Mouse (Mus musculus) myocyte (in vitro differentiated cells): Measurements from ENCODE around the gene Ccr1.

Experiments used
- CEBPB ChIP-seq: IDR thresholded peaks from 2 replicates; pipeline ENCODE4 v1.6.1; 2011; ENCODE audit warnings: mild to moderate bottlenecking, moderate library complexity; ENCODE audit not compliant: poor library complexity, insufficient read depth, severe bottlenecking
- E2F4 ChIP-seq: IDR thresholded peaks from one replicate; pipeline ENCODE4 v1.6.1; 2011; ENCODE audit warnings: mild to moderate bottlenecking, control low read depth, moderate library complexity; ENCODE audit not compliant: insufficient read depth
- MAX ChIP-seq: IDR thresholded peaks from one replicate; pipeline ENCODE4 v1.6.1; 2011; ENCODE audit warnings: low read depth, mild to moderate bottlenecking, control low read depth
- MYOD1 ChIP-seq, 3 experiments: IDR thresholded peaks; one replicate each; pipeline ENCODE4 v1.6.1; 2011; ENCODE audit warnings: control low read depth in 2 of 3, low read depth in 2 of 3, mild to moderate bottlenecking in 2 of 3, moderate library complexity in 1 of 3; ENCODE audit not compliant: insufficient read length in 2 of 3, control insufficient read depth in 1 of 3
- MYOG ChIP-seq, 3 experiments: IDR thresholded peaks; one replicate each; pipeline ENCODE4 v1.6.1; 2011; ENCODE audit warnings: control low read depth in 2 of 3, low read depth in 2 of 3, mild to moderate bottlenecking in 2 of 3; ENCODE audit not compliant: insufficient read length in 2 of 3, control insufficient read depth in 1 of 3, insufficient read depth in 1 of 3
- POLR2A ChIP-seq: IDR thresholded peaks from one replicate; pipeline ENCODE4 v1.6.1; 2011; ENCODE audit warnings: low read depth, mild to moderate bottlenecking, control low read depth, moderate library complexity; ENCODE audit not compliant: insufficient read length
- POLR2AphosphoS2 ChIP-seq: IDR thresholded peaks from one replicate; pipeline ENCODE4 v1.6.1; 2011; ENCODE audit warnings: low read depth, control low read depth; ENCODE audit not compliant: insufficient read length
- REST ChIP-seq: IDR thresholded peaks from one replicate; pipeline ENCODE4 v1.6.1; 2011; ENCODE audit warnings: mild to moderate bottlenecking, control low read depth, moderate library complexity; ENCODE audit not compliant: insufficient read depth, insufficient read length
- SRF ChIP-seq: IDR thresholded peaks from one replicate; pipeline ENCODE4 v1.6.1; 2011; ENCODE audit warnings: low read depth; ENCODE audit not compliant: control insufficient read depth, insufficient read length
- TCF12 ChIP-seq: IDR thresholded peaks from one replicate; pipeline ENCODE4 v1.6.1; 2011; ENCODE audit warnings: mild to moderate bottlenecking, control low read depth; ENCODE audit not compliant: poor library complexity, insufficient read depth, severe bottlenecking
- TCF3 ChIP-seq: IDR thresholded peaks from one replicate; pipeline ENCODE4 v1.6.1; 2011; ENCODE audit warnings: low read depth, control low read depth; ENCODE audit not compliant: insufficient read length
- USF1 ChIP-seq: IDR thresholded peaks from one replicate; pipeline ENCODE4 v1.6.1; 2011; ENCODE audit warnings: low read depth, mild to moderate bottlenecking, control low read depth, moderate library complexity

- no peak for TF ChIP-seq POLR2A
- TF ChIP-seq TCF3: no peak
- no peak for TF ChIP-seq USF1
- TF ChIP-seq MYOD1 (IDR thresholded peaks at IDR 0.05; ENCODE audit: control insufficient read depth in 1 of 3, insufficient read length in 2 of 3, low read depth in 2 of 3): peak in 1 of 3 experiments; percentile 2
- no peak for TF ChIP-seq MAX
- no peak for TF ChIP-seq POLR2AphosphoS2
- TF ChIP-seq E2F4: no peak
- no peak for TF ChIP-seq SRF
- no peak for TF ChIP-seq TCF12
- no peak for TF ChIP-seq MYOG (IDR thresholded peaks at IDR 0.05; ENCODE audit: control insufficient read depth in 1 of 3, insufficient read depth in 1 of 3, insufficient read length in 2 of 3, low read depth in 2 of 3)
- TF ChIP-seq CEBPB: no peak
- no peak for TF ChIP-seq REST
These were observed 41.1 kb downstream of the Ccr1 start for GRCm38 (mm10) chr9:123927281-123927960.
